Mouse (Mus musculus): ENCODE data around the gene Ugt1a6b. TPM values are rescaled to one million over a fixed set of nuclear protein-coding genes. Genes with fewer than 3 reads are reported as not detected.

Ugt1a6b gene
- polyA plus RNA-seq, 1 experiment: 1.8 TPM

DNA sequence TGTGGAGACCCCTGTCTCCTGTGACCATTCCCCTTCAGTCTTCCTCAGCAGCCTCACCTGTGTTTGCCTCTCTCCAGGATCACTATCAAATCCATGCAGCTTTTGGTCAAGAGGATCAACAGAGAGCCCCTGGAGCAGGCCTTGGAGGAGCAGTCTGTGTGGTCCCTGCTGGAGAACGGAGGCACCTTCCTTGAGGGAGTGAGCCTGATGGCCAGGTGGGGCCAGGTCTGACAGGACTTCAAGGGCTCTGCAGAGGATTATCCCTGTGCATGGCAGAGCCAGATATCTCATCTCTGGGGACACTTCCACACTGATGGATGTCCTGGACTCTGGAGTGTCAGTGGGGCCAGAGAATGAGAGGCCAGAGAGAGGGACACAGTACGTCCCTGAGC, 152.4 kb downstream of the Ugt1a6b start:
- no peak for DNase-seq (ENCODE audit: low read depth)
- TF ChIP-seq CTCF (IDR thresholded peaks at IDR 0.05; ENCODE audit: borderline replicate concordance, extremely low read depth, insufficient read depth, insufficient read length) (no peak), POLR2A (IDR thresholded peaks at IDR 0.05; ENCODE audit: borderline replicate concordance, extremely low read depth, insufficient read depth, insufficient read length, poor library complexity, severe bottlenecking) (no peak)

DNA sequence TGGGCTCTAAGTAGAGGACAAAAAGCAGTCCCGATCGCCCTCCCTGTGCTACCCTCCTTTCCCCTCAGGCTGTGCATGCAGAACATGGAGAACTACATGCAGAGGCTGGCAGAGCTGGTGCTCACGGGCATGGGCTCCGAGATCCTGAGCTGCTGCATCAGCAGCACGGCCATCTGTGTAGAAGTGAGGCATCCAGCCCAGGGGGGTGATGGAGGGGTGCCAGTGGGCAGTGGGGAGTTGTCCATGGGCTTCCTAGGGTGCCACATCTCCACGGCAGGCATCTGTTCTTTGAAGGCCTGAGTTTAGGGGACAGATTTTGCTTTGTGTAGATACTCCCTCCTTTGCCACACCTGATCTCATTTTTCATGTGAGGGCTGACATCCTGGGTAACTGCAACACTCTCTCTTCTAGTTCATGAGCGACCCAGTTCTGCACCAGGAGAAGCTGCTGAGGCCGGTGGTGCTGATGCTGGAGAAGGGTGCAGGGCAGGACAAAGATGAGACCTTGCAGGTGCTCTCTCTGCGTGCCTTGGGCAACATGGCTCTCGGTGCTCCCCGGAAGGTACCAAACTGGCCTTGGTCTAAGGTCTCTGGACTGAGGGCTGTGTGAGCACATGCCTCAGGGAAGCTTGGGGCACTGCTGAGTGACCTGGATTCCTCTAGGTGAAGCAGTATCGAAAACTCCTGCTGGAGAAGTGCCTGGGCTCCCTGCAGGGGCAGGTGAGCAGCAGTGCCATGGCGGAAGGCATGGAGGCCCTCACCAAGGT, 153.1 kb downstream of the Ugt1a6b start:
- no peak for DNase-seq (ENCODE audit: low read depth)
- TF ChIP-seq POLR2A (IDR thresholded peaks at IDR 0.05; ENCODE audit: borderline replicate concordance, extremely low read depth, insufficient read depth, insufficient read length, poor library complexity, severe bottlenecking) (no peak), CTCF (IDR thresholded peaks at IDR 0.05; ENCODE audit: borderline replicate concordance, extremely low read depth, insufficient read depth, insufficient read length) (no peak)

DNA sequence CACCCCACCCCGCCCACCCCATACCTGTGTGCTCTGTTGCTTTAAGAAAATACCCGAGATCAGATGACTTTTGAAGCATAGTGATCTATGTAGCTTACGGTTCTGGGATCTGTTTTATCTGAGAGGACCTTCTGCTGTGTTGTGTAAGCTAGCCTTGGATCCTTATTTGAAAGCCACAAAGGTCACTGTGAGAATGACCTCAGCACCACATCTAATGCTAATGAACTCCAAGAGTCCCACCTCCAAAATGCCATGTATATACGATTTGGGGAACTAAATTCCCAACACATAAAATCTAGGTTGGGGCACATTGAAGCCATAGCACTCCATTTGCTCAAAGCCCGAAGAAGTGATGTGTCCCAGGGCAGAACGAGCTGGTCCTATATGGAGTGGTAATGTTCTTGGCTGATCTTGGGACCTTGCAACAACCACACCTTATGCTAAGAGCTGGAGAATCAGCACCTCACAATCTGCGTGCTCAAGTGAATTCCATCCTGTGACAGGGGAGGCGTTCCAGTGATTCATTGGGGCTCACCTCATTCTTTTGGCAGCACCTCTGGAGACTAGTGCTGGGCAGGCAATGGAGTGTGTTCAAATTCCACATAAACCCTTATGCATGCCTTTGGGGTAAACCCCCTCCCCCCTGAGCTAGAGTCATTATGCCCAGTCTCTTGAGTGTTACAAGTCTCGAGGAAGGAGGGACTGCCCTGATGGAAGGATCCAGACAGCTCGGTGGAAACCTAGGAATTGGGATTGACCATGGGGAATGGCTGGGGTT, 154.0 kb downstream of the Ugt1a6b start:
- DNase-seq (ENCODE audit: low read depth): no peak
- no peak for TF ChIP-seq CTCF (IDR thresholded peaks at IDR 0.05; ENCODE audit: borderline replicate concordance, extremely low read depth, insufficient read depth, insufficient read length)
- TF ChIP-seq POLR2A (IDR thresholded peaks at IDR 0.05; ENCODE audit: borderline replicate concordance, extremely low read depth, insufficient read depth, insufficient read length, poor library complexity, severe bottlenecking): no peak

DNA sequence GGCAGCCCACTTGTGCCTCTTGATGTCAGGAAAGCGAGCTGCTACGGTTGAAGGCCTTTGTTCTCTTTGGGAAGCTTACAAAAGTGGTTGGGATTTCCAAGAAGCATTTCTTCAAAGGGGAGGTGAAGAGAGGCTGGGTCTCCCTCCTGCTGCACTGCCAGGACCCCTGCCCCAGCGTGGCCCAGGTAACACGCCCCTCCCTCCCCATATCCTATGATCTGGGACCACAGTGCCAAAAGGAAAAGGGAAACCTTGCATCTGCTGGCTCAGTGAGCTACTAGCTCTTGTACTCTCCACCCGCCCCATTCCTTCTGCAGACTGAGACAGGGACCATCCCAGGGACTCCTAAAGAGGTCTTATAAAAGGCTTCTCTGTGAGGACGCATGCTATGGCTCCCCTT, 154.6 kb downstream of the Ugt1a6b start:
- TF ChIP-seq CTCF (IDR thresholded peaks at IDR 0.05; ENCODE audit: borderline replicate concordance, extremely low read depth, insufficient read depth, insufficient read length) (no peak), POLR2A (IDR thresholded peaks at IDR 0.05; ENCODE audit: borderline replicate concordance, extremely low read depth, insufficient read depth, insufficient read length, poor library complexity, severe bottlenecking) (no peak)
- no peak for DNase-seq (ENCODE audit: low read depth)

DNA sequence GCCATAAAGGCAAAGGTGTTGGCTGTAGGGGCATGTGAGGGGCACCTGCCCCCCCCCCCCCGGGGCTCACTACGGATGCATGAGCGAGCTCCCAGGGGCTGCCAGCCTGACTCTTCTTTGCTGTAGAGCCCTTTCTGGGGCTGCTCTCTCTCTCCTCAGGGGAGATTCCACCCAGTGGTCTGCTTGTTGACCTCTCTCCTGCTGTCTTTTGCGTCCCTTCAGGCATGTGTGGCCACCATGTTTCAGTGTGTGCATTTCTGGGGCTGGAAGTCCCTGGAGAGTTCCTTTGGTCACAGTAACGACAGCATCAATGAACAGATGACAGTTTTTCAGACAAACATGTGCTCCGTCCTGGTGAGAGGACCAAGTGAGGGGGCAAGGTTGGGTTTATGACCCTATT, 155.3 kb downstream of the Ugt1a6b start:
- TF ChIP-seq CTCF (IDR thresholded peaks at IDR 0.05; ENCODE audit: borderline replicate concordance, extremely low read depth, insufficient read depth, insufficient read length): no peak
- TF ChIP-seq POLR2A (IDR thresholded peaks at IDR 0.05; ENCODE audit: borderline replicate concordance, extremely low read depth, insufficient read depth, insufficient read length, poor library complexity, severe bottlenecking): no peak
- no peak for DNase-seq (ENCODE audit: low read depth)

DNA sequence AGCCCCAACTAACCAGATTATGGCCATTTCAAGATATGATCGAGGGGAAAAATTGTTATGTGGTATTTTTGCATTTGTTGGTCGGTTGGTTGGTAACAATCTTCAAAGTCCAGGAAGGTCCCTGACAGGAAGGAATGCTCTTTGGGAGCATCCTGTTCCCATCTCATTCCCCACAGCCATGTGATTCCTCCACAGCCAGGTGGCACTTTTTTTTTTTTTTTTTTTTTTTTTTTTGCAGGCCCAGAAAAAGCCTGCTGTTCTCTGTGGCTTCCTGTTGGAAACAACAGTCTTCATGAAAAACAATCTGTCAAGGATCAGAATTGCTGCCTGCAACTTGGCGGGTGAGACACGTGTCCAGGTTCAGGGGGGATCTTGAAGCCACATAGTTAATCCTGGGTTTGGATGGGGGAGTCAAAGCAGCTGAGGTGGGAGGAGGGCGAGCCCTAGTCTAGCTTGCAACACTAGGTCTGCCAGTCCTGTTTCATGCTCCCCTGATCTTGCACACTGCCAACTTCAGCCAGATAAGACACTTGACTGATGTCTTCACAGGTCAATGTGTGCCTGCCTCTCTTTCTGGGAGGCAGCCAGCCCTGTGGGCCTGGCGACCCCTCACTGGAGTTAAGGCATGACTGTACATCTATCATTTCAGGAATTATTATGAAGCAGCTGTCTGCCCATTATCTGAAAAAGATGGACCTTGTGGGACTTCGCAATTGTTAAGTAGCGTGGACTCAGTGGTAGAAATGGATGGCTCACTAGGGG, 156.0 kb downstream of the Ugt1a6b start:
- DNase-seq (ENCODE audit: low read depth): peak; percentile 47
- no peak for TF ChIP-seq CTCF (IDR thresholded peaks at IDR 0.05; ENCODE audit: borderline replicate concordance, extremely low read depth, insufficient read depth, insufficient read length)
- TF ChIP-seq POLR2A (IDR thresholded peaks at IDR 0.05; ENCODE audit: borderline replicate concordance, extremely low read depth, insufficient read depth, insufficient read length, poor library complexity, severe bottlenecking): no peak

DNA sequence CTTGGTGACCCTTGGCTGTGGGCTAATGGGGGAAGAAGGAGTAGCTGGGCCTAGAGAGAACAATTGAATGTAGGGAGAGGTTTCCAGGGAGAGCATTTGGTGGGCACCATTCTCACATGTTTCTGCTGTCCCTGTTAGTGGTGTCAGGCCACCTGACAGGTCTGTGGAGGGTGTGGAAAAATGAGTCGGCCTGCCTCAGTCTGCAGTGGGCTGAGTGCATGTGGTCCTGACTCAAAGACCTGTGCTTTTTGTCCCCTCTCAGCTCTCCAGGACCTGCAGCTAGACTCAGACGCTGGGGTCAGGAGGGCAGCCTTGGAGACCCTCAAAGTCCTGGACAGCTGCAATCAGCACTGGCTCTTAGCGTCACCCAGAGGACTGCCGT, 156.6 kb downstream of the Ugt1a6b start:
- no peak for DNase-seq (ENCODE audit: low read depth)
- TF ChIP-seq POLR2A (IDR thresholded peaks at IDR 0.05; ENCODE audit: borderline replicate concordance, extremely low read depth, insufficient read depth, insufficient read length, poor library complexity, severe bottlenecking) (no peak), CTCF (IDR thresholded peaks at IDR 0.05; ENCODE audit: borderline replicate concordance, extremely low read depth, insufficient read depth, insufficient read length) (no peak)

DNA sequence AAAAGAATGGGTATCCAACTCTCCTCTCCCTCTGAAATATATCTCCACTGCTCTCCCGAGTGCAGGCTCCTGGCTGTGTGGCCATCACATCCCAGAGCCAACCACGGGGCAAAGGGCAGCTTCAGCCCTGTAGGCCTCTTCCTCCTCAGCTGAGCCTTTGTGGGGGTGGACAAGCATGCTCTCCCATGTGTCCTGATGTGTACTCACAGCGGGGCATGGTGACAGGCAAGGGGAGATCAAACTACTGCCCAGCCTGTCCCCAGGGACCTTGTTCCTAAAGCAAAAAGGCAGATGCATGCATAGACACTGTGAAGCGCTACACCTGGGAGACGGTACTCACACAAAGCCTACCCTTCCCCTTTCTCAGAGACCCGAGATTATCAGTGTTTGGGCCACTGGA, 157.1 kb downstream of the Ugt1a6b start:
- no peak for DNase-seq (ENCODE audit: low read depth)
- TF ChIP-seq POLR2A (IDR thresholded peaks at IDR 0.05; ENCODE audit: borderline replicate concordance, extremely low read depth, insufficient read depth, insufficient read length, poor library complexity, severe bottlenecking) (no peak), CTCF (IDR thresholded peaks at IDR 0.05; ENCODE audit: borderline replicate concordance, extremely low read depth, insufficient read depth, insufficient read length) (no peak)

DNA sequence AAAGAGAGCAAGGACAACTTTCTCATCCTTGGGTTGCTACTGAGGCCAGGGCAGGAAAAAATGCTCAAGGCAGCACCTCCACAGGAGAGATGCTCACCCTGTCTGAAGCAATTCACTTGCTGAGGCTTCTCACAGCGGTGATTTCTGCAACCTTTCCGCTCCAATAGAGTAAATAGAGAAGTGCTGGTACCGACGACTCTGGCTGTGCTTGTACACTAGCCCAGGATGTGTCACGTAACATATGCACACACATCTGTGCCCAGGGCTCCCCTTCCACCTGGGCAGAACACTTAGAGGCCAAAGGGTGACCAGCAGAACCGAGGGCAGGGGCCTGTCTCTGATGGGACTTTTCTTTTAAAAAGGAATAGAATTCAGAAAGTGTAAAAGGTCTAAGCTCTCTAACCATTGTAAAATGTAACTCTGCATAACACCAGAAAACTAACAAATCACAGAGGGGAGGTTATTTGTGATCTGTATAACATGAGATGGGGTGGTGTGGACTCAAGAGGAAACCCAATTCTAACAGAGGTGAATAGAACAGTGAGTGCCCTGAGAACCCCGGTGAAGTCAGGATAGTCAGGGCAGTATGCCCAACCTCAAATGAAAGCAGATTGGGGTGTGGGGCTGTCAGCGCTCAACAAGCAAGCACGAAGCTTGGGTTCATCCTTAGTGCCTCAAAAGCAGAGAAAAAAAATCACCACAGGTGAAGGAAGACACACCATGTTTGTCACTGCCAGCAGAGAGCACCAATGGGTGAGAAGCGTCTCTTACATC, 157.7 kb downstream of the Ugt1a6b start:
- DNase-seq (ENCODE audit: low read depth): no peak
- TF ChIP-seq CTCF (IDR thresholded peaks at IDR 0.05; ENCODE audit: borderline replicate concordance, extremely low read depth, insufficient read depth, insufficient read length): no peak
- no peak for TF ChIP-seq POLR2A (IDR thresholded peaks at IDR 0.05; ENCODE audit: borderline replicate concordance, extremely low read depth, insufficient read depth, insufficient read length, poor library complexity, severe bottlenecking)

DNA sequence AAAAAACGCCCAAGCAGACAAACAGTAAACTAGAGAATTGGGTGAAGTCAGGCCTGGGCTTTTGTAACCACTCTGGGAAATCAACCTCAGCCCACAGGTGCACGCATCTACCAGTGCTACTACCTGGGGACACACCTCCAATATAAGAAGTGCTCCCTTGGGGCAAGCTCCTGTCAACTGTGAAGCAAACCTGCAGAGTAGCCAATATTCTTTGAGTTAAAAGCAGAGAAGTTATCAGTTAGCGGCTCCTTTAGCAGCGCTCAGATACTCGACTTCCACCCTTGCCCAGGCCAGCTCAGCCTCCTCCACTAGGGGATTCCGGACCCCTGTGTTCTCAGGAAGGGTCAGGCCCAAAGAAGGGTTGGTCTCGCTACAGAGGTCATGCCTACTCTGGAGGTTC, 158.7 kb downstream of the Ugt1a6b start:
- no peak for DNase-seq (ENCODE audit: low read depth)
- no peak for TF ChIP-seq POLR2A (IDR thresholded peaks at IDR 0.05; ENCODE audit: borderline replicate concordance, extremely low read depth, insufficient read depth, insufficient read length, poor library complexity, severe bottlenecking)
- no peak for TF ChIP-seq CTCF (IDR thresholded peaks at IDR 0.05; ENCODE audit: borderline replicate concordance, extremely low read depth, insufficient read depth, insufficient read length)
